ENCODE assay signal across 8 mouse cellular contexts in genomic region chr6:34475391-34475790, GRCm38 (mm10). TPM values are rescaled to one million over a fixed set of nuclear protein-coding genes. Genes with fewer than 3 reads are reported as not detected.
A peak's percentile ranks its signal among the peaks of the same experiment; 100 is the strongest.
DNase-seq lines count a peak whose midpoint lies in the region; ATAC-seq and TF ChIP-seq lines count a peak whose summit lies in the region.

No protein-coding gene starts in this region.

- peak overlapping the region; percentile 69 for H3K9ac ChIP-seq in neural tube, embryonic 13.5 days

- no peak for TF ChIP-seq CTCF in lung, adult 2 months (IDR thresholded peaks at IDR 0.05; ENCODE audit: insufficient read depth, low read length)

- H3K9me3 ChIP-seq in embryonic facial prominence, embryonic 10.5 days: no peaks in the 10 kb centered on the region
- no peaks in the 10 kb centered on the region for H3K9me3 ChIP-seq in neural tube, embryonic 13.5 days

- no peak for DNase-seq in lung, adult 2 months
- DNase-seq in lung, postnatal 14 days: no peak
- DNase-seq in embryonic facial prominence, embryonic 10.5 days (ENCODE audit: low spot score): no peak
- no peak for DNase-seq in ovary, postnatal 10 days (ENCODE audit: low spot score)
- DNase-seq in embryo, embryonic 11 days: no peak
- DNase-seq in cerebellum, postnatal 10 days: no peak

- H3K36me3 ChIP-seq in embryonic facial prominence, embryonic 10.5 days (replicated peaks): no peaks in the 10 kb centered on the region
- no peaks in the 10 kb centered on the region for H3K36me3 ChIP-seq in neural tube, embryonic 13.5 days

- H3K4me3 ChIP-seq in lung, adult 2 months (replicated peaks; ENCODE audit: extremely low read depth, low read depth, low read length): peak overlapping the region; percentile 89
- peak overlapping the region; percentile 74 for H3K4me3 ChIP-seq in embryonic facial prominence, embryonic 10.5 days
- peak overlapping the region; percentile 74 for H3K4me3 ChIP-seq in neural tube, embryonic 13.5 days

- H3K4me1 ChIP-seq in lung, adult 2 months (ENCODE audit: control insufficient read depth, insufficient read depth, low read length): peaks cover 8% of the 10 kb centered on the region
- H3K4me1 ChIP-seq in embryonic facial prominence, embryonic 10.5 days: peaks cover 41% of the 10 kb centered on the region
- H3K4me1 ChIP-seq in neural tube, embryonic 13.5 days (replicated peaks): peaks cover 43% of the 10 kb centered on the region

- 13% methylated on average over 6 of the region's 6 CpGs for WGBS in lung, adult 2 months
- WGBS in embryonic facial prominence, embryonic 10.5 days: 27% methylated on average over 6 of the region's 6 CpGs
- 28% methylated on average over 6 of the region's 6 CpGs for WGBS in neural tube, embryonic 13.5 days

- peak overlapping the region; percentile 57 for H3K4me2 ChIP-seq in neural tube, embryonic 13.5 days

- H3K27ac ChIP-seq in embryonic facial prominence, embryonic 10.5 days (replicated peaks): peak overlapping the region; percentile 82
- 0 out of 2 replicates have a peak overlapping the region, but pooled peaks have one; percentile 70 for H3K27ac ChIP-seq in neural tube, embryonic 13.5 days (replicated peaks)

- no peak for TF ChIP-seq POLR2A in lung, adult 2 months (IDR thresholded peaks at IDR 0.05; ENCODE audit: borderline replicate concordance, extremely low read depth, low read depth, low read length)

- no peaks in the 10 kb centered on the region for H3K27me3 ChIP-seq in embryonic facial prominence, embryonic 10.5 days (replicated peaks; ENCODE audit: low read depth, poor library complexity, severe bottlenecking)
- no peaks in the 10 kb centered on the region for H3K27me3 ChIP-seq in neural tube, embryonic 13.5 days

- peak; percentile 2 for ATAC-seq in inflammation-experienced regulatory T-cells, adult 6 months
- no peak for ATAC-seq in neural tube, embryonic 13.5 days (ENCODE audit: low read depth)

RNA-seq across cellular contexts. Expression of gene Bpgm, which starts 0.6 kb away (rescaled TPM):
- 17.6 and 23.2 TPM in 2 replicates for polyA plus RNA-seq in lung, adult 2 months (2012; rRNA removed)
- polyA plus RNA-seq in embryonic facial prominence, embryonic 10.5 days (2016; fragmentation: Nextera tagmentation; extraction: Ambion mirVana): 52.2 and 53.2 TPM in 2 replicates
- 10 to 100 TPM; 18.5 to 29.6 (median 20.1) TPM for polyA plus RNA-seq in inflammation-experienced regulatory T-cells, adult 6 months (2017; shearing (Covaris generic))
- 74.0 and 75.0 TPM in 2 replicates for polyA plus RNA-seq in neural tube, embryonic 13.5 days (2015; fragmentation: Nextera tagmentation; extraction: Ambion mirVana)
